Mouse (Mus musculus) kidney, adult 2 months (tissue): ENCODE data around the gene Fam13a.

Experiments used
- CTCF ChIP-seq: fragments of 200-500 bp; conservative IDR thresholded peaks from 2 replicates; pipeline ENCODE4 v1.5.1; 2011; ENCODE audit warnings: low read depth, mild to moderate bottlenecking, control low read depth, low read length, moderate library complexity, mixed read lengths; ENCODE audit not compliant: insufficient read depth, insufficient read length
- POLR2A ChIP-seq: fragments of 200-500 bp; IDR thresholded peaks from one replicate; pipeline ENCODE4 v1.6.1; 2011; ENCODE audit warnings: low read depth, low read length, control low read depth

- no peak for TF ChIP-seq CTCF
- TF ChIP-seq POLR2A = no peak
These were observed 47.3 kb upstream of the Fam13a start for GRCm38 (mm10) chr6:59071691-59072090.
